Mouse (Mus musculus): Measurements from ENCODE around the gene Adm. TPM values are rescaled to one million over a fixed set of nuclear protein-coding genes. Genes with fewer than 3 reads are reported as not detected.

The Adm gene
- polyA plus RNA-seq, 1 experiment = 23.5 TPM

GRCm38 (mm10) chr7:110614133-110615063, 13.1 kb upstream of the Adm start, which contains the start of gene Sbf2:
Gene Sbf2, minus strand, starts transcription at chr7:110614922.
- Histone ChIP-seq H3K4me3 (ENCODE audit: insufficient read depth, low read length) (peak within 1 kb of the TSS; percentile 84), H3K4me1 (ENCODE audit: control insufficient read depth, insufficient read depth, low read length) (peaks cover 2% of the 10 kb centered on the region; the same call in 1 of the 2 replicates), H3K27ac (ENCODE audit: insufficient read depth, low read length) (peak within 1 kb of the TSS; percentile 87)
- TF ChIP-seq CTCF (IDR thresholded peaks at IDR 0.05; ENCODE audit: borderline replicate concordance, insufficient read depth, low read length) (no peak), POLR2A (IDR thresholded peaks at IDR 0.05; ENCODE audit: low read depth, low read length) (peak; percentile 70)

DNA sequence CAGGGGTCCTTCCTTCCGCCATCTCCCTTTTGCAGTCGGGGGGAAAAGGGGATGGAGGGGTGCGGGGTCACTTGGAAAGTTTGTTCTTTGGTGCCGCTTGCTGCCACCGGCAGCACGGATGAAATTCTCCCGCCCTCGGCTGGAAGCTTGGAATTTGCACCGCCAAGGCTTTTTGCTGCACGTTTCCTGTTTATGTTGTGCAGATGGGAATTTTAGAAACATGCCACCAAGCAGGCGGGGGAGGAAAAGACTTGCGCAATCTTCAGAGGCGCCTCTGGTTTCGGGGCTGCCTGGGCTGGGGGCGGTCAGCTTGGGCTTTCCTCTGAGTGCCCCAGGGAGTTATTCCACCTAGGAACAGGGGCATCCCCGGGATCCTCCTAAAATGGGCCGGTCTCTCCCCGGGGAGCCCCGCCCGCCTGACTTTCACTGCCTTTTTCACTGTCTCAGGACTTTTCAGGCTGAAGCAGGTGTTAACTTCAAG, 12.3 kb upstream of the Adm start:
- Histone ChIP-seq H3K27ac (ENCODE audit: insufficient read depth, low read length) (peak overlapping the region; percentile 87), H3K4me3 (ENCODE audit: insufficient read depth, low read length) (peak overlapping the region; percentile 50), H3K4me1 (ENCODE audit: control insufficient read depth, insufficient read depth, low read length) (peaks cover 2% of the 10 kb centered on the region; the same call in 1 of the 2 replicates)
- TF ChIP-seq CTCF (IDR thresholded peaks at IDR 0.05; ENCODE audit: borderline replicate concordance, insufficient read depth, low read length) (no peak), POLR2A (IDR thresholded peaks at IDR 0.05; ENCODE audit: low read depth, low read length) (no peak)

- Histone ChIP-seq H3K27ac (ENCODE audit: insufficient read depth, low read length) (no peak overlapping the region), H3K4me1 (ENCODE audit: control insufficient read depth, insufficient read depth, low read length) (peaks cover 2% of the 10 kb centered on the region; the same call in 1 of the 2 replicates), H3K4me3 (ENCODE audit: insufficient read depth, low read length) (no peak overlapping the region)
- TF ChIP-seq CTCF (IDR thresholded peaks at IDR 0.05; ENCODE audit: borderline replicate concordance, insufficient read depth, low read length) = no peak
- no peak for TF ChIP-seq POLR2A (IDR thresholded peaks at IDR 0.05; ENCODE audit: low read depth, low read length)
These were observed 11.7 kb upstream of the Adm start for GRCm38 (mm10) chr7:110615792-110616191.

DNA sequence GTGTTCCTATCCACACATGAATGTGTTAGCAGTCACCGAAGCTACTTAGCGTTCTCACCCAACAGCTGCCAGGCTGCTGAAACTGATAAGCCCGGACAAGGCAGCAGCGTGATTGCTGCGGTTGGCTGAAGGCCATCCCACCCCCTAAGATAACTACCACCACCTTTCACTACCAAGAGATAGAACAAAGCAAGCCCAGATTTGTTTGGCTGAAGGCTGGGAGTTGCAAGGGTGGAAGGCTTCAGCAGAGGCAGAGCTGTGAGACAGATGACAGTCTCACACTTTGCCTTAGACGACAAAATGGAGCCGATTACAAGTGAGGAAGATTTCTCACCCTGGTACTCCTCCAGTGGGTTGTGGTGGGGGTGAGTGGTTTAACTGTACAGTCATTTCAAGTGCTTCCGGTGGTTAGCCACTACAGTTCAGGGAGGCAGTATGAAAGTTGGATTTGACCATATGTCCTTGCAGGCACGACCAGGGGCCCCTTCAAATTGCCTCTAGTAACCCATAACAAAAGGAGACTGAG, 8.3 kb upstream of the Adm start:
- no peak overlapping the region for H3K27ac ChIP-seq (ENCODE audit: insufficient read depth, low read length)
- no peak overlapping the region for H3K4me3 ChIP-seq (ENCODE audit: insufficient read depth, low read length)
- H3K4me1 ChIP-seq (ENCODE audit: control insufficient read depth, insufficient read depth, low read length) = no peaks in the 10 kb centered on the region
- TF ChIP-seq POLR2A (IDR thresholded peaks at IDR 0.05; ENCODE audit: low read depth, low read length) (no peak), CTCF (IDR thresholded peaks at IDR 0.05; ENCODE audit: borderline replicate concordance, insufficient read depth, low read length) (no peak)

DNA sequence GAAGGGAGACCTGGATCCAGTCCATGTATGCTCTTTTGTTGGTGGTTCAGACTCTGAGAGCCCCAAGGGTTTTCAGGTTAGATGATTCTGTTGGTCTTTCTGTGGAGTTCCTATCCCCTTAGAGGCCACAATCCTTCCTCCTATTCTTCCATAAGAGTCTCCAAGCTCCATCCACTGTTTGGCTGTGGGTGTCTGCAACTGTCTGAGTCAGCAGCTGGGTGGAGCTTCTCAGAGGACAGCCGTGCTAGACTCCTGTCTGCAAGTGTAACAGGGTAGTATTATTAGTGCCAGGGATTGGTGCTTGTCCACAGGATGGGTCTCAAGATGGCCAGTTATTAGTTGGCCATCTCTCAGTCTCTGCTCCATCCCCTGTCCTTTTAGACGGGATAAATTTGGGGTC, 3.4 kb upstream of the Adm start:
- no peak overlapping the region for H3K4me3 ChIP-seq (ENCODE audit: insufficient read depth, low read length)
- no peaks in the 10 kb centered on the region; the same call in 1 of the 2 replicates for H3K4me1 ChIP-seq (ENCODE audit: control insufficient read depth, insufficient read depth, low read length)
- no peak overlapping the region for H3K27ac ChIP-seq (ENCODE audit: insufficient read depth, low read length)
- TF ChIP-seq POLR2A (IDR thresholded peaks at IDR 0.05; ENCODE audit: low read depth, low read length) = no peak
- no peak for TF ChIP-seq CTCF (IDR thresholded peaks at IDR 0.05; ENCODE audit: borderline replicate concordance, insufficient read depth, low read length)

DNA sequence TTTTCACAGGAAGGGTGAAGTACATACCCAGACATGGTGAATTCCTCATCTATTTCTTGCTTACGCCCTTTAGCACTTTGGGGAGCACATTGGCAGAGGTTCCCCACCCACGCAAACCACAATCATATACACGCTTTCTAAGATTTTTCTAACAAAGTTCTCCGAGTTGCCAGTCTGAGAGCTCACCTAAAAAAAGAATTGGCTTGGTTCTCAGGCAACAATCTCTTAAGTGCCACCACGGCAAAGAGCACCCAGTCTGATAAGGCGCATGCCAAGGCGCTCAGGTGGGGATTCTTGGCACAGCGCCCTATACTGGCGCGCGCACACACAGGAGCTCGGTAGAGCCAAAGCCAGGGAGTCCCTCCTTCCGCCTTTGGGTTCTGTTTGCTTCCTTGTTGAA, 2.5 kb upstream of the Adm start:
- TF ChIP-seq CTCF (IDR thresholded peaks at IDR 0.05; ENCODE audit: borderline replicate concordance, insufficient read depth, low read length) (no peak), POLR2A (IDR thresholded peaks at IDR 0.05; ENCODE audit: low read depth, low read length) (no peak)
- no peak overlapping the region for H3K27ac ChIP-seq (ENCODE audit: insufficient read depth, low read length)
- H3K4me3 ChIP-seq (ENCODE audit: insufficient read depth, low read length) = no peak overlapping the region
- H3K4me1 ChIP-seq (ENCODE audit: control insufficient read depth, insufficient read depth, low read length) = no peaks in the 10 kb centered on the region; the same call in 1 of the 2 replicates

- TF ChIP-seq CTCF (IDR thresholded peaks at IDR 0.05; ENCODE audit: borderline replicate concordance, insufficient read depth, low read length) = no peak
- no peak for TF ChIP-seq POLR2A (IDR thresholded peaks at IDR 0.05; ENCODE audit: low read depth, low read length)
- Histone ChIP-seq H3K4me3 (ENCODE audit: insufficient read depth, low read length) (no peak overlapping the region), H3K27ac (ENCODE audit: insufficient read depth, low read length) (no peak overlapping the region), H3K4me1 (ENCODE audit: control insufficient read depth, insufficient read depth, low read length) (no peaks in the 10 kb centered on the region; the same call in 1 of the 2 replicates)
These were observed 2.0 kb upstream of the Adm start for GRCm38 (mm10) chr7:110625489-110625888.

GRCm38 (mm10) chr7:110626186-110627098, 1.0 kb upstream of the Adm start:
- TF ChIP-seq CTCF (IDR thresholded peaks at IDR 0.05; ENCODE audit: borderline replicate concordance, insufficient read depth, low read length) = no peak
- Histone ChIP-seq H3K27ac (ENCODE audit: insufficient read depth, low read length) (no peak overlapping the region), H3K4me3 (ENCODE audit: insufficient read depth, low read length) (peak overlapping the region; percentile 2; the same call in 1 of the 2 replicates), H3K4me1 (ENCODE audit: control insufficient read depth, insufficient read depth, low read length) (peaks cover 4% of the 10 kb centered on the region)

DNA sequence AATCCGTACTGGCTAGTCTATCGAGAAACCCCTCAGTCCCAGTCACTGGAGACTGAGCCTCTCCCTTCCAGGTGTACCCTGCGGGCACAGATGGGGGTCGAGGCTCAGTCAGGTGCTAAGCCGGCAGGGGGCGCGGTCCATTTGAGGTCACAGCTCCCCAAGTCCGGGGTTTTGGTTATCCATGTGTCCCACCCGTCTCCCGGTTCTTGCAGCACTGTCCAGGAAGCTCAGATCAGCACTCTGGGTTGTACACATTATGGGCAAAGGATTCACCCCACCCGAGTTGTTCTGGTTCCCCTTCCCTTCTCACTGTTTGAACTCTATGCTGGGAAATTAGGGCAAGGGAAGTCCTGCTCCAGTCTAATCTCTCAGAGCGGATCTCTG, 370 bp upstream of the Adm start:
- TF ChIP-seq POLR2A (IDR thresholded peaks at IDR 0.05; ENCODE audit: low read depth, low read length) (no peak), CTCF (IDR thresholded peaks at IDR 0.05; ENCODE audit: borderline replicate concordance, insufficient read depth, low read length) (0 out of 2 replicates have a peak, but pooled peaks have one; percentile 13)
- Histone ChIP-seq H3K4me1 (ENCODE audit: control insufficient read depth, insufficient read depth, low read length) (peaks cover 4% of the 10 kb centered on the region), H3K4me3 (ENCODE audit: insufficient read depth, low read length) (peak overlapping the region; percentile 2)

More for the DNA sequence above, 370 bp upstream of the Adm start:
- no peak overlapping the region for H3K27ac ChIP-seq (ENCODE audit: insufficient read depth, low read length)
